Mouse (Mus musculus) liver, embryonic 16.5 days (tissue): ENCODE data around the gene Zfp281. TPM values are rescaled to one million over a fixed set of nuclear protein-coding genes. Genes with fewer than 3 reads are reported as not detected.

Experiments used
- ATAC-seq: fragments of 200-750 bp; cut with Nextera tagmentation; 2 replicates; pipeline ENCODE4 v1.8.0; 2017; ENCODE audit warnings: low read depth, mild to moderate bottlenecking, moderate number of reproducible peaks, moderate library complexity
- H3K27ac ChIP-seq: fragments of 300-500 bp; sonication (generic); 2 replicates; pipeline ENCODE4 v1.5.1; 2014; ENCODE audit warnings: mild to moderate bottlenecking, low read length
- H3K27me3 ChIP-seq: fragments of 300-500 bp; sonication (generic); 2 replicates; pipeline ENCODE4 v1.6.1; 2014; ENCODE audit warnings: low read depth, low read length, mixed read lengths; ENCODE audit not compliant: control insufficient read depth, insufficient read depth
- H3K36me3 ChIP-seq: fragments of 300-500 bp; sonication (generic); 2 replicates; pipeline ENCODE4 v1.6.1; 2014; ENCODE audit warnings: mild to moderate bottlenecking; ENCODE audit not compliant: control insufficient read depth, insufficient read depth
- H3K4me1 ChIP-seq: fragments of 300-500 bp; sonication (generic); 2 replicates; pipeline ENCODE4 v1.6.1; 2014; ENCODE audit warnings: low read depth, low read length, mixed read lengths; ENCODE audit not compliant: control insufficient read depth
- H3K4me2 ChIP-seq: fragments of 300-500 bp; sonication (generic); 2 replicates; pipeline ENCODE4 v1.6.1; 2014; ENCODE audit warnings: low read depth, low read length, mixed read lengths
- H3K4me3 ChIP-seq: fragments of 300-500 bp; sonication (generic); 2 replicates; pipeline ENCODE4 v1.5.1; 2014; ENCODE audit warnings: low read depth, mild to moderate bottlenecking, low read length
- H3K9ac ChIP-seq: fragments of 300-500 bp; sonication (generic); 2 replicates; pipeline ENCODE4 v1.6.1; 2014; ENCODE audit warnings: low read depth, low read length
- H3K9me3 ChIP-seq: fragments of 300-500 bp; sonication (generic); replicated peaks from 2 replicates; pipeline ENCODE4 v1.6.1; 2016; ENCODE audit warnings: low read length; ENCODE audit not compliant: control insufficient read depth
- WGBS: fragments of 180-500 bp; shearing (Covaris S2); extraction: QIAGEN DNeasy Blood & Tissue Kit; methylation state at CpG from one replicate; pipeline ENCODE4 v1.1.7; 2014; ENCODE audit not compliant: insufficient replicate concordance; 5-methylcytosine and 5-hydroxymethylcytosine counted together
- polyA plus RNA-seq: library from polyadenylated mRNA; unstranded; fragments of >200 nt; fragmentation: Nextera tagmentation; extraction: Ambion mirVana; gene quantifications from 2 replicates; pipeline ENCODE4 v1.2.1, GENCODE M21; 2015

Zfp281 gene
- polyA plus RNA-seq, 1 experiment from 2014 or later, result 6.4 TPM

- H3K27me3 ChIP-seq, result no peaks in the 10 kb centered on the region
- no peak overlapping the region for H3K4me2 ChIP-seq
- no peak overlapping the region for H3K9ac ChIP-seq
- H3K36me3 ChIP-seq, result no peaks in the 10 kb centered on the region
- 22% methylated on average over 2 of the region's 2 CpGs for WGBS
- H3K4me3 ChIP-seq, result no peak overlapping the region
- ATAC-seq, result no peak
- no peak overlapping the region for H3K27ac ChIP-seq
- no peaks in the 10 kb centered on the region for H3K9me3 ChIP-seq
- no peaks in the 10 kb centered on the region for H3K4me1 ChIP-seq
These were observed 14.5 kb downstream of the Zfp281 start for GRCm38 (mm10) chr1:136639221-136639620.

- Histone ChIP-seq H3K4me1 (no peaks in the 10 kb centered on the region), H3K9me3 (no peaks in the 10 kb centered on the region), H3K27me3 (no peaks in the 10 kb centered on the region), H3K4me3 (no peak overlapping the region), H3K4me2 (no peak overlapping the region), H3K27ac (no peak overlapping the region), H3K36me3 (no peaks in the 10 kb centered on the region), H3K9ac (no peak overlapping the region)
- WGBS, result 56% methylated on average over 3 of the region's 3 CpGs
- ATAC-seq, result no peak
These were observed 18.0 kb downstream of the Zfp281 start for GRCm38 (mm10) chr1:136642701-136643100.

- 61% methylated on average over 4 of the region's 4 CpGs for WGBS
- Histone ChIP-seq H3K9ac (no peak overlapping the region), H3K4me1 (no peaks in the 10 kb centered on the region), H3K27me3 (no peaks in the 10 kb centered on the region), H3K4me2 (no peak overlapping the region), H3K4me3 (no peak overlapping the region), H3K9me3 (no peaks in the 10 kb centered on the region), H3K27ac (no peak overlapping the region), H3K36me3 (no peaks in the 10 kb centered on the region)
- no peak for ATAC-seq
These were observed 19.8 kb downstream of the Zfp281 start for GRCm38 (mm10) chr1:136644486-136644885.

- Histone ChIP-seq H3K4me2 (no peak overlapping the region), H3K27ac (no peak overlapping the region), H3K27me3 (no peaks in the 10 kb centered on the region), H3K9ac (no peak overlapping the region), H3K4me1 (no peaks in the 10 kb centered on the region), H3K4me3 (no peak overlapping the region), H3K9me3 (no peaks in the 10 kb centered on the region), H3K36me3 (no peaks in the 10 kb centered on the region)
- ATAC-seq, result no peak
- WGBS, result 67% methylated on average over 8 of the region's 8 CpGs
These were observed 21.3 kb downstream of the Zfp281 start for GRCm38 (mm10) chr1:136645849-136646625.

- Histone ChIP-seq H3K27me3 (no peaks in the 10 kb centered on the region), H3K36me3 (no peaks in the 10 kb centered on the region), H3K27ac (no peak overlapping the region), H3K9me3 (no peaks in the 10 kb centered on the region), H3K9ac (no peak overlapping the region), H3K4me3 (no peak overlapping the region), H3K4me2 (no peak overlapping the region), H3K4me1 (no peaks in the 10 kb centered on the region)
- ATAC-seq, result no peak
- WGBS, result 68% methylated on average over 3 of the region's 3 CpGs
These were observed 27.4 kb downstream of the Zfp281 start for GRCm38 (mm10) chr1:136652066-136652465.

- H3K27me3 ChIP-seq, result no peaks in the 10 kb centered on the region
- H3K4me2 ChIP-seq, result no peak overlapping the region
- ATAC-seq, result no peak
- no peak overlapping the region for H3K9ac ChIP-seq
- H3K9me3 ChIP-seq, result no peaks in the 10 kb centered on the region
- no peak overlapping the region for H3K27ac ChIP-seq
- no peaks in the 10 kb centered on the region for H3K36me3 ChIP-seq
- H3K4me1 ChIP-seq, result no peaks in the 10 kb centered on the region
- H3K4me3 ChIP-seq, result no peak overlapping the region
- WGBS, result 43% methylated on average over 8 of the region's 8 CpGs
These were observed 28.8 kb downstream of the Zfp281 start for GRCm38 (mm10) chr1:136653526-136653925.

- Histone ChIP-seq H3K27me3 (no peaks in the 10 kb centered on the region), H3K4me3 (no peak overlapping the region), H3K4me2 (no peak overlapping the region), H3K9me3 (no peaks in the 10 kb centered on the region), H3K9ac (no peak overlapping the region), H3K4me1 (no peaks in the 10 kb centered on the region), H3K36me3 (no peaks in the 10 kb centered on the region), H3K27ac (no peak overlapping the region)
- no peak for ATAC-seq
- WGBS, result 59% methylated on average over 11 of the region's 11 CpGs
These were observed 29.7 kb downstream of the Zfp281 start for GRCm38 (mm10) chr1:136654385-136654784.

- H3K9ac ChIP-seq, result no peak overlapping the region
- H3K4me3 ChIP-seq, result no peak overlapping the region
- no peak overlapping the region for H3K27ac ChIP-seq
- H3K9me3 ChIP-seq, result no peaks in the 10 kb centered on the region
- no peak overlapping the region for H3K4me2 ChIP-seq
- WGBS, result 63% methylated on average over 7 of the region's 7 CpGs
- no peaks in the 10 kb centered on the region for H3K36me3 ChIP-seq
- no peaks in the 10 kb centered on the region for H3K27me3 ChIP-seq
- peaks cover 2% of the 10 kb centered on the region; the same call in 1 of the 2 replicates for H3K4me1 ChIP-seq
- ATAC-seq, result no peak
These were observed 31.9 kb downstream of the Zfp281 start for GRCm38 (mm10) chr1:136656619-136657018.

GRCm38 (mm10) chr1:136658456-136659227 lies 33.9 kb downstream of the Zfp281 start:
- H3K36me3 ChIP-seq, result no peaks in the 10 kb centered on the region
- H3K9ac ChIP-seq, result no peak overlapping the region
- H3K27ac ChIP-seq, result no peak overlapping the region
- H3K4me2 ChIP-seq, result no peak overlapping the region
- no peaks in the 10 kb centered on the region for H3K9me3 ChIP-seq
- H3K27me3 ChIP-seq, result no peaks in the 10 kb centered on the region
- H3K4me1 ChIP-seq, result peaks cover 2% of the 10 kb centered on the region; the same call in 1 of the 2 replicates
- 69% methylated on average over 13 of the region's 13 CpGs for whole genome bisulfite sequencing
- no peak for ATAC-seq
- H3K4me3 ChIP-seq, result no peak overlapping the region
